Mouse (Mus musculus) MEL (cell line): ENCODE measurements around the gene Itga5. TPM values are rescaled to one million over a fixed set of nuclear protein-coding genes. Genes with fewer than 3 reads are reported as not detected.

Experiments
- DNase-seq: peaks from one replicate; pipeline ENCODE4 v3.0.0; 2011; ENCODE audit warnings: low read depth, low spot score
- H3K27ac ChIP-seq: 2 replicates; pipeline ENCODE4 v1.5.1; 2012; ENCODE audit warnings: low read depth, mild to moderate bottlenecking, control low read depth, low read length, moderate library complexity; ENCODE audit not compliant: control insufficient read depth
- H3K27me3 ChIP-seq, 2 experiments: fragments of 150-350 bp in 1 of 2; sonication (generic) in 1 of 2; 2 replicates each; pipeline ENCODE4 v1.6.1; 2012; ENCODE audit warnings: low read length in 2 of 2, mild to moderate bottlenecking in 2 of 2, improper control_type of control experiment in 1 of 2, moderate library complexity in 1 of 2; ENCODE audit not compliant: insufficient read depth in 2 of 2, control insufficient read depth in 1 of 2
- H3K36me3 ChIP-seq, 2 experiments: 2 replicates each; pipeline ENCODE4 v1.6.1; 2012 to 2014; ENCODE audit warnings: low read length in 2 of 2, improper control_type of control experiment in 1 of 2, inconsistent platforms in 1 of 2, mild to moderate bottlenecking in 1 of 2; ENCODE audit not compliant: insufficient read depth in 2 of 2, control insufficient read depth in 1 of 2
- H3K4me1 ChIP-seq, 2 experiments: fragments of 150-350 bp in 1 of 2; sonication (generic) in 1 of 2; 2 replicates each; pipeline ENCODE4 v1.6.1; 2012; ENCODE audit warnings: low read length in 2 of 2, improper control_type of control experiment in 1 of 2, mild to moderate bottlenecking in 1 of 2; ENCODE audit not compliant: insufficient read depth in 2 of 2, control insufficient read depth in 1 of 2
- H3K4me3 ChIP-seq, 2 experiments: fragments of 150-350 bp in 1 of 2; sonication (generic) in 1 of 2; 2 replicates each; pipeline ENCODE4 v1.5.1; 2012; ENCODE audit warnings: low read depth in 2 of 2, low read length in 2 of 2, mild to moderate bottlenecking in 2 of 2, moderate library complexity in 2 of 2, control low read depth in 1 of 2, improper control_type of control experiment in 1 of 2; ENCODE audit not compliant: control insufficient read depth in 1 of 2, insufficient read depth in 1 of 2
- H3K79me2 ChIP-seq: 2 replicates; pipeline ENCODE4 v1.6.1; 2012; ENCODE audit warnings: mild to moderate bottlenecking, low read length, moderate library complexity; ENCODE audit not compliant: control insufficient read depth, poor library complexity, insufficient read depth
- H3K9ac ChIP-seq: 2 replicates; pipeline ENCODE4 v1.6.1; 2012; ENCODE audit warnings: low read depth, mild to moderate bottlenecking, control low read depth, low read length, moderate library complexity; ENCODE audit not compliant: control insufficient read depth, poor library complexity, severe bottlenecking
- H3K9me3 ChIP-seq: fragments of 150-350 bp; sonication (generic); replicated peaks from 2 replicates; pipeline ENCODE4 v1.6.1; 2012; ENCODE audit warnings: mild to moderate bottlenecking, low read length, improper control_type of control experiment, moderate library complexity; ENCODE audit not compliant: insufficient read depth
- BHLHE40 ChIP-seq: IDR thresholded peaks from 2 replicates; pipeline ENCODE4 v1.6.1; 2012; ENCODE audit warnings: low read depth, mild to moderate bottlenecking, inconsistent platforms, low read length, improper control_type of control experiment, borderline replicate concordance
- GATA1 ChIP-seq: IDR thresholded peaks from 2 replicates; pipeline ENCODE4 v1.6.1; 2011; ENCODE audit warnings: low read depth, low read length, improper control_type of control experiment
- HCFC1 ChIP-seq: IDR thresholded peaks from 2 replicates; pipeline ENCODE4 v1.6.1; 2012; ENCODE audit warnings: low read depth, mild to moderate bottlenecking, inconsistent platforms, low read length, improper control_type of control experiment, moderate library complexity
- KAT2A ChIP-seq: conservative IDR thresholded peaks from 2 replicates; pipeline ENCODE4 v1.6.1; 2012; ENCODE audit warnings: low read depth, low read length, improper control_type of control experiment, inconsistent platforms
- MAFK ChIP-seq: IDR thresholded peaks from 2 replicates; pipeline ENCODE4 v1.6.1; 2011; ENCODE audit warnings: low read depth, mild to moderate bottlenecking, low read length, improper control_type of control experiment, borderline replicate concordance
- MXI1 ChIP-seq: IDR thresholded peaks from 2 replicates; pipeline ENCODE4 v1.6.1; 2011; ENCODE audit warnings: mild to moderate bottlenecking, low read depth, low read length, improper control_type of control experiment
- NELFE ChIP-seq: IDR thresholded peaks from 2 replicates; pipeline ENCODE4 v1.6.1; 2011; ENCODE audit warnings: low read depth, low read length, improper control_type of control experiment
- NRF1 ChIP-seq: IDR thresholded peaks from 2 replicates; pipeline ENCODE4 v1.6.1; 2014; ENCODE audit warnings: low read depth, mild to moderate bottlenecking, inconsistent platforms, low read length, improper control_type of control experiment, moderate library complexity; ENCODE audit not compliant: poor library complexity, insufficient read depth, severe bottlenecking
- POLR2A ChIP-seq, 2 experiments: IDR thresholded peaks; 2 replicates each; pipeline ENCODE4 v1.6.1; 2011 to 2012; ENCODE audit warnings: low read length in 2 of 2, mild to moderate bottlenecking in 2 of 2, control low read depth in 1 of 2, improper control_type of control experiment in 1 of 2, low read depth in 1 of 2, moderate library complexity in 1 of 2; ENCODE audit not compliant: control insufficient read depth in 1 of 2, insufficient read depth in 1 of 2, poor library complexity in 1 of 2
- POLR2AphosphoS5 ChIP-seq: IDR thresholded peaks from 2 replicates; pipeline ENCODE4 v1.6.1; 2012; ENCODE audit warnings: low read depth, borderline replicate concordance, mild to moderate bottlenecking, inconsistent platforms, low read length, moderate library complexity, mixed read lengths
- SIN3A ChIP-seq: IDR thresholded peaks from 2 replicates; pipeline ENCODE4 v1.6.1; 2012; ENCODE audit warnings: low read length, improper control_type of control experiment, inconsistent platforms
- TBP ChIP-seq: IDR thresholded peaks from 2 replicates; pipeline ENCODE4 v1.8.0; 2011; ENCODE audit warnings: low read depth, low read length, improper control_type of control experiment
- TCF12 ChIP-seq: IDR thresholded peaks from 2 replicates; pipeline ENCODE4 v1.6.1; 2014; ENCODE audit warnings: low read depth, mild to moderate bottlenecking, inconsistent platforms, low read length, improper control_type of control experiment, moderate library complexity
- UBTF ChIP-seq: IDR thresholded peaks from 2 replicates; pipeline ENCODE4 v1.6.1; 2012; ENCODE audit warnings: low read depth, mild to moderate bottlenecking, inconsistent platforms, low read length, improper control_type of control experiment, moderate library complexity, borderline replicate concordance; ENCODE audit not compliant: insufficient read depth
- USF1 ChIP-seq: IDR thresholded peaks from 2 replicates; pipeline ENCODE4 v1.6.1; 2014; ENCODE audit warnings: low read depth, mild to moderate bottlenecking, inconsistent platforms, low read length, improper control_type of control experiment, moderate library complexity
- USF2 ChIP-seq, 2 experiments: IDR thresholded peaks; 2 replicates each; pipeline ENCODE4 v1.6.1; 2011 to 2012; ENCODE audit warnings: improper control_type of control experiment in 2 of 2, low read length in 2 of 2, borderline replicate concordance in 1 of 2, inconsistent platforms in 1 of 2, low read depth in 1 of 2, mild to moderate bottlenecking in 1 of 2; ENCODE audit not compliant: insufficient read depth in 1 of 2
- ZC3H11A ChIP-seq: IDR thresholded peaks from 2 replicates; pipeline ENCODE4 v1.6.1; 2012; ENCODE audit warnings: low read depth, mild to moderate bottlenecking, inconsistent platforms, low read length, improper control_type of control experiment
- ZMIZ1 ChIP-seq: IDR thresholded peaks from 2 replicates; pipeline ENCODE4 v1.6.1; 2012; ENCODE audit warnings: low read depth, mild to moderate bottlenecking, inconsistent platforms, low read length, improper control_type of control experiment, moderate library complexity
- polyA plus RNA-seq, 2 experiments: library from polyadenylated mRNA; stranded (reverse) in 1 of 2; unstranded in 1 of 2; fragments of >175 nt in 1 of 2; fragments of >200 nt in 1 of 2; gene quantifications; 2 replicates each; pipeline versions ENCODE4 v1.2.1 to v1.2.4; 2012; ENCODE audit warnings: low replicate concordance in 2 of 2, low read depth in 1 of 2; ENCODE audit not compliant: insufficient read length in 2 of 2, insufficient read depth in 1 of 2, missing spikeins in 1 of 2
- total RNA-seq: library from RNA; depleted of rRNA; stranded (reverse); fragments of 300-350 nt; gene quantifications from 2 replicates; pipeline ENCODE4 v1.2.3, GENCODE M21; 2012

The Itga5 gene
- total and polyA plus RNA-seq, 3 experiments, result 6.0 to 17.4 TPM; not detected in 1

DNA sequence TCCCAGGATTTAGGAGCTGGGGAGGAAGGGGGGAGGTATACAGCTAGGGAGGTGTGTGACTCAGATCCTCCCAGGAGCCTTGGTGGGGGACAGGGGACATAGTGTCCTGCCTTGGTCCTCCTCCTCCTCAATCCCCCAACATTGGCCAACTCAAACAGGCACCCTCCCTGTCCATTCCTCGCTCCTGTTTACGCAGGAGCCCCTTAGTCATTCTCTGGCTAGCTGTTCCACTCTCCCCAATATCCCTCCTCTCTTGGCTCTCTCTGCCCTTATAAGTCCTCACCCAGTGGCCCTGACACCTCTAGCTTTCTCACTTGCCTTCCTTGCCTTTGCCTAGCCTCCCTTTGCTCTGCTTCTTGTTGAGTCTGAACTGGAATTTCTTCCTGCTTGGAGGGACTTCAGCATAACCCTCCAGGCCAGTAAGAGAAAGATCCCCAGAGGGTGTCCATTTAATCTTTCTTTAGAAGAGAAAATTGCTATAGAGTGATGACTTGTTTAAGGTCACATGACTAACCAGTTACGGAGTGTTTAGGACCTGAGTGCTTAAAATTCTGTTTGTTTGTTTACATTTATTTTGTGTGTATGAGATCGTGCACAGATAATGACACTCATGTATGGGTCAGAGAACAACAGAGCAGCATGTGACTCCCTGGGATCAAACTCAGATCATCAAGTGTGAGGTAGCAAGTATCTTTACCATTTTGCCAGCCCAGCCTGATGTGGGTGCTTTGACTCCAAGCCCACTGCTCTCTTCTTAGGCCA is 1.8 kb upstream of the Itga5 start:
- Histone ChIP-seq H3K4me3 (no peak overlapping the region), H3K4me1 (peaks cover 15 to 29% of the 10 kb centered on the region in 2 experiments), H3K79me2 (peaks cover 27% of the 10 kb centered on the region), H3K27ac (no peak overlapping the region), H3K9ac (no peak overlapping the region), H3K27me3 (no peaks in the 10 kb centered on the region), H3K36me3 (peaks cover 0 to 20% of the 10 kb centered on the region in 2 experiments; a peak in 2 of 4 replicates), H3K9me3 (no peaks in the 10 kb centered on the region)
- no peak for DNase-seq
- TF ChIP-seq USF1, result 0 out of 2 replicates have a peak, but pooled peaks have one; percentile 17
- no peak for TF ChIP-seq UBTF

DNA sequence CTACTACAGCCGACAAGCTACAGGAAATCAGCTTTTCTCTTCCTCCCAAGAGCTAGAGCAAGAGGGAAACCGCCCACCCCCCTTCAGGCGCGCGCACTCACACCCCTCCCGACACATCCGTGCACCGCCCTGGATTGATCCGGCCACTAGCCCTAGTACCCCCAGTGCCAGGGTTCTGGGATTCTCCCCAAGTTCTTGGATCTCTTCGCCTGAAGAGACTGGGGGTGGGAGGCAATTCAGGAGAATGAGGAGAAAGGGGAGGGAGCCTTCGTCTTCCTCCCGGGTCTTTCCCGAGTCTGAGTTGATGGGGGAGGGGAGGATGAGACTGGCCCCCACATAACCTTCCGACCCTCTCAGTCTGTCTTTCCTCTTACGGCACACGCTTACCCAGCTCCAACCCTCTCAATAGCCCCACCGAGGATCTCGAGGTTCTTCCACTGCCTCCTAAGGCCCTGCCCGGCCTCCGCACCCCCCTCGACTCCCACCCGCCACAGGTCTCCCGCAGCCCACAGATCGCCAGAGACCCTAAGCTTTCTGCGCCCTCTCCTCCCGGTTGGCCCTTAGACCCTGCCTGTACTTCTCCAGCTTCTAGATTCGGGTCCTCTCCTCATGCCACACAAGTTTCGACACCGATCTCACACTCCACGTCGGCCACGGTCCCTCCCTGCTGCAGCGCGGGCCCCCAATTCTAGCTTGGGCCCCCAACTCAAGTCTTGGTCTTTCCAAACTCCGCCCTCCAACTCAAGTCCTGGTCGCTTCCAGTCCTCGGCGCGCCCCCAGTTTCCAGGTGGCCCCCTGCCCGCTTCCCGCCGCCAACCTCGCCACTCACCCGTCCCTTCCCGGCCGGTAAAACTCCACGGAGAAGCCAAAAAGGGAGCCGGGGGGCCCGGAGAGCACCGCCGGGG is 840 bp downstream of the Itga5 start:
- TF ChIP-seq POLR2AphosphoS5, result no peak
- TF ChIP-seq HCFC1, result 0 out of 2 replicates have a peak, but pooled peaks have one; percentile 24
- no peak for TF ChIP-seq NRF1
- TF ChIP-seq USF2 (IDR thresholded peaks at IDR 0.05; ENCODE audit: borderline replicate concordance in 1 of 2, insufficient read depth in 1 of 2, low read depth in 1 of 2, low read length in 2 of 2), result no peak
- TF ChIP-seq KAT2A, result no peak
- TF ChIP-seq BHLHE40, result no peak
- no peak for TF ChIP-seq ZMIZ1
- TF ChIP-seq POLR2A (IDR thresholded peaks at IDR 0.05; ENCODE audit: control insufficient read depth in 1 of 2, insufficient read depth in 1 of 2, low read depth in 1 of 2, low read length in 2 of 2, poor library complexity in 1 of 2), result peak in 1 of 2 experiments; percentile 8; a peak in 1 of 4 replicates
- no peak for TF ChIP-seq UBTF
- TF ChIP-seq ZC3H11A, result no peak
- no peak for TF ChIP-seq MAFK
- TF ChIP-seq MXI1, result no peak
- no peak for TF ChIP-seq TBP
- no peak for TF ChIP-seq TCF12
- no peak for TF ChIP-seq GATA1
- TF ChIP-seq NELFE, result no peak
- 0 out of 2 replicates have a peak, but pooled peaks have one; percentile 5 for TF ChIP-seq SIN3A
- H3K36me3 ChIP-seq, result peaks cover 0 to 35% of the 10 kb centered on the region in 2 experiments; a peak in 2 of 4 replicates
- peaks cover 36% of the 10 kb centered on the region for H3K79me2 ChIP-seq
- no peaks in the 10 kb centered on the region for H3K27me3 ChIP-seq
- H3K27ac ChIP-seq, result peak overlapping the region; percentile 95
- peak overlapping the region; percentile 92 to 95 for H3K4me3 ChIP-seq
- peak; percentile 55 for DNase-seq
- H3K9ac ChIP-seq, result peak overlapping the region; percentile 93
- no peaks in the 10 kb centered on the region for H3K9me3 ChIP-seq
- H3K4me1 ChIP-seq, result peaks cover 22 to 43% of the 10 kb centered on the region in 2 experiments
